Mouse (Mus musculus) kidney, adult 2 months (tissue): ENCODE data around the gene Gm2012. TPM values are rescaled to one million over a fixed set of nuclear protein-coding genes. Genes with fewer than 3 reads are reported as not detected.
"Not testable (repeated sequence)": the region's sequence is repeated elsewhere in the genome, so short reads cannot be mapped to it uniquely, and the experiment has no call there.

Experiments
- DNase-seq: peaks from one replicate; pipeline ENCODE4 v3.0.0; 2021
- H3K27ac ChIP-seq: fragments of 200-500 bp; 2 replicates; pipeline ENCODE4 v1.5.1; 2012; ENCODE audit warnings: low read depth, low read length, control low read depth, inconsistent platforms; ENCODE audit not compliant: insufficient read depth
- H3K27me3 ChIP-seq: fragments of 200-500 bp; replicated peaks from 2 replicates; pipeline ENCODE4 v1.6.1; 2012; ENCODE audit warnings: mild to moderate bottlenecking, moderate library complexity, low read length, inconsistent platforms; ENCODE audit not compliant: control insufficient read depth, insufficient read depth
- H3K36me3 ChIP-seq: fragments of 200-500 bp; 2 replicates; pipeline ENCODE4 v1.6.1; 2012; ENCODE audit warnings: mild to moderate bottlenecking, moderate library complexity, low read length, inconsistent platforms; ENCODE audit not compliant: control insufficient read depth, insufficient read depth
- H3K4me1 ChIP-seq: fragments of 200-500 bp; 2 replicates; pipeline ENCODE4 v1.6.1; 2011; ENCODE audit warnings: low read length; ENCODE audit not compliant: control insufficient read depth, insufficient read depth
- H3K4me3 ChIP-seq: fragments of 200-500 bp; 2 replicates; pipeline ENCODE4 v1.5.1; 2011; ENCODE audit warnings: mild to moderate bottlenecking, low read depth, low read length, control low read depth; ENCODE audit not compliant: insufficient read depth
- WGBS: fragments of 180-500 bp; shearing (Covaris S2); methylation state at CpG from one replicate; pipeline ENCODE4 v1.1.7; 2018; 5-methylcytosine and 5-hydroxymethylcytosine counted together
- polyA plus RNA-seq: library from polyadenylated mRNA; depleted of rRNA; stranded (reverse); fragments of >200 nt; gene quantifications from 2 replicates; pipeline ENCODE4 v1.2.3, GENCODE M21; 2012; rRNA removed

Gm2012 gene
- not detected in 2 replicates for polyA plus RNA-seq

DNA sequence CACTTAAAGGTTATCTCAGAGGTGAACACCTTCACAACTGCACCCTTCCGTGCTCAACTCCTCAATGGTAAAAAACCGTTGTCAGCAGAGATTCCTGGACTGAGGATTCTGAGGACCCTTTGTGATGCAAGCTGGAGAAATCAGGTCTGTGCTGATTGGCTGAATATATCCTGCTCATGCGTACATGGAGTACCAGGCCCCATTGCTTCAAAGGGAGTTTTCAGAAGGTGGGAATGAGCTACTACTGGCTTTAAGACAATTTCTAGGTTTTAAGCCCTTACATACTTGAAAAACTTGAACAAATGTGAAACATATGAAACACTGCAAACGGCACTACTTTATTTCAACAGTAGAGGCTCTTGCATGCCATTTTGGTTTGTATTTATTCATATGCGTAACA lies at the start of gene Gm2012:
Gene Gm2012, minus strand, starts transcription at position 101 of the 400 bp plus-strand sequence.
- not testable (repeated sequence) for H3K27ac ChIP-seq, DNase-seq, H3K27me3 ChIP-seq, H3K4me1 ChIP-seq, H3K4me3 ChIP-seq, H3K36me3 ChIP-seq
- WGBS = 80% methylated on average over 1 of the region's 5 CpGs

DNA sequence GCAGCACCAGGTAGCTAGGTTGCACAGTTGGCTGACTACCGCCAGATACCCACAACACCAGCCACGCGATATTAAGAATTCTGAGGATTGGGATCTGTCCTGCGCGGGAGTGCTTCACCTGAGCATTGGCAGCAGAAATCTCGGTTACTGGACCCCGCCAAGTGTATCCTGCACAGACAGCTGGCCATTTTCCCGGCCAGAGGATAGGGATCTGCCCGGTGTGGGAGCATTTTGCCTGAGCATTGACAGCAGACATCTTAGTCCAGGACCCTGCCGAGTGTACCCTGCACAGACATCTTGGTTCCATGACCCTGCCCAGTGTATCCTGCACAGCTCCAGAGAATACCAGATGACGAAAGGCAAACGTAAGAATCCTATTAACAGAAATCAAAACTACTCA lies 72.0 kb downstream of the Gm2012 start:
- H3K27ac ChIP-seq, H3K4me3 ChIP-seq, DNase-seq, H3K36me3 ChIP-seq, H3K27me3 ChIP-seq, H3K4me1 ChIP-seq: not testable (repeated sequence)
- 77% methylated on average over 12 of the region's 12 CpGs for WGBS

Other genes with a start within 250 kb of the Gm2012 start
- not detected in 2 replicates for gene Gm5168, start 180.3 kb downstream of the Gm2012 start, polyA plus RNA-seq
- not detected in 2 replicates for gene Gm2030, start 78.7 kb upstream of the Gm2012 start, polyA plus RNA-seq